Mouse (Mus musculus): ENCODE measurements around the gene Ackr2. TPM values are rescaled to one million over a fixed set of nuclear protein-coding genes. Genes with fewer than 3 reads are reported as not detected.

Gene Ackr2
- total and polyA plus RNA-seq, 3 experiments: 0.84 to 3.1 (median 2.4) TPM

DNA sequence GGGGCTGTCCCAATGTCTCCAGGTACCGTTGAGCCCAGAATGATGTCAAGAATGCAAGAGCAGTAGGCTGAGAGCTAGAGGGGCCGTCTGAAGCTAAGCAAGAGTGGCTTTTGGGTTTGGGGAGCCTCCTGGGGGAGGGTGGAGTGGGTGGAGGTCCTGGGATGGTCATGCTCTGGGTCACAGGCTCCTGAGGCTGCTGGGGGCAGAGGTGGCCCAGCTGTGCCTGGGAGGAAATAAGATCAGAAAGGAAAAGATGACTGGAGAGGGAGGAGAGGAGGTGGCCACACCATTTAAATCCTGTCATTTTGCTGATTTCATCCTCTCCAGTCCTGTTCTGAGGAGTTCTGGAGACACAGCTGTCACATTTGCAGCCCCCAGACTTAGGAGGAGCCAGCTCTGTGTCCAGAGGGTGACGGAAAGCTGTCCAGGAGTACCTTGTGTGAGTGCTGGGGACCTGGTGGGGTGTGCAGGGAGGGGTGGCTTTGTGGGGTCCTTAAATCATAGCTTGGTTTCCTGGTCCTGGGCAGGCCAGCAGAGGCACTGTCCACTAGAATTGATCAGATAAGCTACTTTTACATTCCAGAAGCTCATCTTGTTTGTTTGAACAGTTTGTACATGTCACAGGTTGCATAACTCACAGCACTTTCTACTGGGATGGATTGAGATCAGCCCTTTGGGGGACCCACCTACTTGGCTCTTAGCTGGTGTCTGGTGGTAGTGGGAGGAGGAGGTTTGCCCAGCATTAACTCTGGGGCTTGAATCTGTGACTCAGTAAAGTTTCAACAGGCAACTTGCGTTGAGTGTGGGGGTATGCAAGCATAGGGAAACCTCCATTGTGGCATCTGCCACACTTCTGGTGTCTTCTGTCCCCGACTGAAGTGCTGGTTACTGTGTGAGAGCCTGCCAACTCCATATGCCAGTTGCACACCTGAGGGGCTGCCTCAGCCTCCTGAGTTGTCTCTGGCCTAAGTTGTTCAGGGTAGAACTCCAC is 3.9 kb downstream of the Ackr2 start:
- Histone ChIP-seq H3K27ac (no peak overlapping the region; the same call in 1 of the 2 replicates), H3K4me1 (ENCODE audit: control insufficient read depth, insufficient read depth, low read length) (peaks cover 3% of the 10 kb centered on the region; the same call in 1 of the 2 replicates), H3K27me3 (ENCODE audit: control insufficient read depth, insufficient read depth, low read length) (no peaks in the 10 kb centered on the region), H3K79me2 (replicated peaks; ENCODE audit: control insufficient read depth, insufficient read depth, low read length) (no peaks in the 10 kb centered on the region), H3K4me3 (no peak overlapping the region), H3K36me3 (ENCODE audit: control insufficient read depth, insufficient read depth, low read length) (no peaks in the 10 kb centered on the region), H3K9ac (ENCODE audit: low read depth, low read length) (no peak overlapping the region)
- WGBS: 80% methylated on average over 5 of the region's 5 CpGs
- no peak for TF ChIP-seq CTCF (IDR thresholded peaks at IDR 0.05)
- no peak for TF ChIP-seq POLR2A (IDR thresholded peaks at IDR 0.05; ENCODE audit: insufficient read depth, low read depth, low read length)
- no peak for TF ChIP-seq EP300 (IDR thresholded peaks at IDR 0.05; ENCODE audit: insufficient read depth, low read depth, low read length)
- intact Hi-C loops (cut with DNase I): no loop called here
- peak in 1 of 2 experiments; percentile 22 for DNase-seq

GRCm38 (mm10) chr9:121903476-121904305 is 5.5 kb downstream of the Ackr2 start:
- H3K9ac ChIP-seq (ENCODE audit: low read depth, low read length): no peak overlapping the region
- TF ChIP-seq POLR2A (IDR thresholded peaks at IDR 0.05; ENCODE audit: insufficient read depth, low read depth, low read length) (no peak), CTCF (IDR thresholded peaks at IDR 0.05) (no peak), EP300 (IDR thresholded peaks at IDR 0.05; ENCODE audit: insufficient read depth, low read depth, low read length) (no peak)

GRCm38 (mm10) chr9:121904319-121904718 is 6.2 kb downstream of the Ackr2 start:
- H3K27me3 ChIP-seq (ENCODE audit: control insufficient read depth, insufficient read depth, low read length): no peaks in the 10 kb centered on the region
- intact Hi-C loops (cut with DNase I): no loop called here
- TF ChIP-seq POLR2A (IDR thresholded peaks at IDR 0.05; ENCODE audit: insufficient read depth, low read depth, low read length): no peak
- no peak for TF ChIP-seq EP300 (IDR thresholded peaks at IDR 0.05; ENCODE audit: insufficient read depth, low read depth, low read length)
- TF ChIP-seq CTCF (IDR thresholded peaks at IDR 0.05): no peak
- WGBS: 67% methylated on average over 4 of the region's 4 CpGs
- peaks cover 3% of the 10 kb centered on the region; the same call in 1 of the 2 replicates for H3K4me1 ChIP-seq (ENCODE audit: control insufficient read depth, insufficient read depth, low read length)
- no peak overlapping the region for H3K9ac ChIP-seq (ENCODE audit: low read depth, low read length)
- no peaks in the 10 kb centered on the region for H3K36me3 ChIP-seq (ENCODE audit: control insufficient read depth, insufficient read depth, low read length)
- H3K27ac ChIP-seq: no peak overlapping the region
- no peaks in the 10 kb centered on the region for H3K79me2 ChIP-seq (replicated peaks; ENCODE audit: control insufficient read depth, insufficient read depth, low read length)
- no peak for DNase-seq
- no peak overlapping the region for H3K4me3 ChIP-seq

More at GRCm38 (mm10) chr9:121903476-121904305, 5.5 kb downstream of the Ackr2 start:
- peaks cover 3% of the 10 kb centered on the region; the same call in 1 of the 2 replicates for H3K4me1 ChIP-seq (ENCODE audit: control insufficient read depth, insufficient read depth, low read length)
- H3K4me3 ChIP-seq: no peak overlapping the region
- intact Hi-C loops (cut with DNase I): no loop called here
- no peaks in the 10 kb centered on the region for H3K36me3 ChIP-seq (ENCODE audit: control insufficient read depth, insufficient read depth, low read length)
- 56% methylated on average over 8 of the region's 8 CpGs for WGBS
- H3K79me2 ChIP-seq (replicated peaks; ENCODE audit: control insufficient read depth, insufficient read depth, low read length): no peaks in the 10 kb centered on the region
- no peaks in the 10 kb centered on the region for H3K27me3 ChIP-seq (ENCODE audit: control insufficient read depth, insufficient read depth, low read length)
- H3K27ac ChIP-seq: peak overlapping the region; percentile 28; the same call in 1 of the 2 replicates
- DNase-seq: peak; percentile 53 to 59

GRCm38 (mm10) chr9:121904946-121905345 is 6.8 kb downstream of the Ackr2 start:
- Histone ChIP-seq H3K4me1 (ENCODE audit: control insufficient read depth, insufficient read depth, low read length) (peaks cover 3% of the 10 kb centered on the region; the same call in 1 of the 2 replicates), H3K9ac (ENCODE audit: low read depth, low read length) (no peak overlapping the region), H3K79me2 (replicated peaks; ENCODE audit: control insufficient read depth, insufficient read depth, low read length) (no peaks in the 10 kb centered on the region), H3K4me3 (no peak overlapping the region), H3K36me3 (ENCODE audit: control insufficient read depth, insufficient read depth, low read length) (no peaks in the 10 kb centered on the region), H3K27ac (no peak overlapping the region), H3K27me3 (ENCODE audit: control insufficient read depth, insufficient read depth, low read length) (no peaks in the 10 kb centered on the region)
- TF ChIP-seq CTCF (IDR thresholded peaks at IDR 0.05) (no peak), POLR2A (IDR thresholded peaks at IDR 0.05; ENCODE audit: insufficient read depth, low read depth, low read length) (no peak), EP300 (IDR thresholded peaks at IDR 0.05; ENCODE audit: insufficient read depth, low read depth, low read length) (no peak)
- intact Hi-C loops (cut with DNase I): no loop called here
- WGBS: 88% methylated on average over 7 of the region's 7 CpGs
- no peak for DNase-seq

DNA sequence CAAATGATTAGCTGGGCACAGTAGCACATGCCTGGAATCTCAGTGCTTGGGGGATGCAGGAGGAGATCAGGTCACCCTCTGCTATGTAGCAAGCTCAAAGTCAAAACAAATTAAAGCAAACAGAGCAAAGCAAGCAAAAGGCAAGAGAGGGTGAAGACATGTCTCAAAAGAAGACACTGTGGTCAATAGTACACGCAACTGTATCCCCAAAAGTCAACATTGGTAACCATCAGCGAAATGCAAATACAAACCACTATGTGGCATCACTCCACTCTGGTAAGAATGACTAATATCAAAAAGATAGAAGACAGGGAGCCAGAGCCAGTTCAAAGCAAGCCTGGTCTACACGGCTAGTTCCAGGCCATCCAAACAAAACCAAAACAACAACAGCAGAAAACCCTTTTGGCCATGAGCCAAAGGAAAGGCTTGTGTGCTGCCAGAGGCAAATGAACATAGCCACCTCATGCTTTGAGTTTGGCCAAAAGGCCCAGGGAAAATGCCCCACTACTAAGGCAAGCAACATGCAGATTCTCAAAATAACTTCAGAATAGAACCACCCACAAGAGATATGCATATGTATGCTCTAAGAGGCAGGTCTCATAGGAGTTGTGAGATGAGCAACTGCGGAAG is 7.5 kb downstream of the Ackr2 start:
- Histone ChIP-seq H3K36me3 (ENCODE audit: control insufficient read depth, insufficient read depth, low read length) (no peaks in the 10 kb centered on the region), H3K4me3 (no peak overlapping the region), H3K79me2 (replicated peaks; ENCODE audit: control insufficient read depth, insufficient read depth, low read length) (no peaks in the 10 kb centered on the region), H3K27ac (no peak overlapping the region), H3K9ac (ENCODE audit: low read depth, low read length) (no peak overlapping the region), H3K4me1 (ENCODE audit: control insufficient read depth, insufficient read depth, low read length) (peaks cover 3% of the 10 kb centered on the region; the same call in 1 of the 2 replicates), H3K27me3 (ENCODE audit: control insufficient read depth, insufficient read depth, low read length) (no peaks in the 10 kb centered on the region)
- no peak for TF ChIP-seq EP300 (IDR thresholded peaks at IDR 0.05; ENCODE audit: insufficient read depth, low read depth, low read length)
- no peak for TF ChIP-seq CTCF (IDR thresholded peaks at IDR 0.05)
- TF ChIP-seq POLR2A (IDR thresholded peaks at IDR 0.05; ENCODE audit: insufficient read depth, low read depth, low read length): no peak
- WGBS: 75% methylated on average over 4 of the region's 4 CpGs
- intact Hi-C loops (cut with DNase I): no loop called here
- DNase-seq: peak in 1 of 2 experiments; percentile 9

Measured in heart, adult 2 months (tissue).